Mouse (Mus musculus) ES-E14 (cell line): Measurements from ENCODE around the gene Igsf9b.

Experiments
- CHD2 ChIP-seq: IDR thresholded peaks from 2 replicates; pipeline ENCODE4 v1.6.1; 2014; ENCODE audit warnings: mild to moderate bottlenecking, low read depth, low read length, inconsistent platforms
- ZNF384 ChIP-seq: IDR thresholded peaks from 2 replicates; pipeline ENCODE4 v1.6.1; 2012; ENCODE audit warnings: low read depth, low read length, inconsistent platforms

GRCm38 (mm10) chr9:27357893-27358292 lies 58.9 kb downstream of the Igsf9b start:
- no peak for TF ChIP-seq CHD2
- no peak for TF ChIP-seq ZNF384
